Mouse (Mus musculus) liver, embryonic 11.5 days (tissue): ENCODE measurements at regions not wholly inside any gene's neighbourhood (a gene's known extent, or its start where the extent isn't known, plus 50 kb on each side); places are given as distances from the start of the nearest gene placed in this dataset.

ENCODE experiments used
- ATAC-seq: fragments of 200-750 bp; cut with Nextera tagmentation; replicated peaks from 2 replicates; pipeline ENCODE4 v1.8.0; 2017; ENCODE audit warnings: moderate number of reproducible peaks, mild to moderate bottlenecking, moderate TSS enrichment, moderate library complexity; ENCODE audit not compliant: low FRiP score
- DNase-seq: peaks from one replicate; pipeline ENCODE4 v3.0.0-alpha.2; 2017; ENCODE audit warnings: low spot score
- H3K27ac ChIP-seq: fragments of 300-500 bp; sonication (generic); 2 replicates; pipeline ENCODE4 v1.5.1; 2014; ENCODE audit warnings: mild to moderate bottlenecking, low read depth, low read length, control low read depth
- H3K27me3 ChIP-seq: fragments of 300-500 bp; sonication (generic); replicated peaks from 2 replicates; pipeline ENCODE4 v1.6.1; 2014; ENCODE audit warnings: low read length, mixed read lengths; ENCODE audit not compliant: control insufficient read depth, insufficient read depth
- H3K36me3 ChIP-seq: fragments of 300-500 bp; sonication (generic); 2 replicates; pipeline ENCODE4 v1.6.1; 2014; ENCODE audit warnings: mild to moderate bottlenecking, low read length, moderate library complexity, mixed read lengths; ENCODE audit not compliant: control insufficient read depth, insufficient read depth
- H3K4me1 ChIP-seq: fragments of 300-500 bp; sonication (generic); replicated peaks from 2 replicates; pipeline ENCODE4 v1.6.1; 2014; ENCODE audit warnings: low read length, mixed read lengths; ENCODE audit not compliant: control insufficient read depth, insufficient read depth
- H3K4me2 ChIP-seq: fragments of 300-500 bp; sonication (generic); 2 replicates; pipeline ENCODE4 v1.6.1; 2014; ENCODE audit warnings: mild to moderate bottlenecking, control low read depth, moderate library complexity
- H3K4me3 ChIP-seq: fragments of 300-500 bp; sonication (generic); 2 replicates; pipeline ENCODE4 v1.5.1; 2014; ENCODE audit warnings: low read depth, low read length, control low read depth
- H3K9ac ChIP-seq: fragments of 300-500 bp; sonication (generic); 2 replicates; pipeline ENCODE4 v1.6.1; 2014; ENCODE audit warnings: low read depth, low read length, control low read depth
- H3K9me3 ChIP-seq: fragments of 300-500 bp; sonication (generic); 2 replicates; pipeline ENCODE4 v1.6.1; 2016; ENCODE audit warnings: low read length, inconsistent platforms, mixed read lengths; ENCODE audit not compliant: control insufficient read depth
- WGBS: fragments of 180-500 bp; shearing (Covaris S2); extraction: QIAGEN DNeasy Blood & Tissue Kit; methylation state at CpG from one replicate; pipeline ENCODE4 v1.1.7; 2014; 5-methylcytosine and 5-hydroxymethylcytosine counted together

GRCm38 (mm10) chr14:104867540-104867939, 309.6 kb downstream of the Rbm26 start:
- Histone ChIP-seq H3K9ac (no peak overlapping the region), H3K4me3 (no peak overlapping the region), H3K4me1 (no peaks in the 10 kb centered on the region), H3K4me2 (no peak overlapping the region), H3K36me3 (no peaks in the 10 kb centered on the region), H3K27me3 (no peaks in the 10 kb centered on the region), H3K9me3 (no peaks in the 10 kb centered on the region), H3K27ac (no peak overlapping the region)
- ATAC-seq (no peak), DNase-seq (no peak)
- 71% methylated on average over 6 of the region's 6 CpGs for WGBS

DNA sequence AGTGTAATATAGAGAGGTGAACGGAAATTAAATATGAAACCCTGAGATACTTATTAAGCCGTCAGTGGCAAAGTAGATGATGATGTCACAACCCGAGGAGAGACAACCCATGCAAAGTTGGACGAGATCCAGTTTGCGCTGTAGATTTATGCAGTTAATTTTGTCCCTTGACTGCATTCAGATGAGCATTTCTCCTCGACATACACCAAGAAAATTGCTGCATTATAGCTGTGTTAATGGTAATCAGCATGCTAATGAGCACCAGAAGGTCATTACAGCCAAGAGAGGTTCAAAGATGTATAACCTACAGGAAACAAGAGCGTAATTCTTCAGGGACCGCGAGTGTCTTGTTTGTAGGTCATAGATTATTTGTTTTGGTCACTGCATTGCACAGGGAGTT, 313.2 kb downstream of the Rbm26 start:
- H3K36me3 ChIP-seq: no peaks in the 10 kb centered on the region
- H3K4me3 ChIP-seq: no peak overlapping the region
- no peak overlapping the region for H3K4me2 ChIP-seq
- H3K9me3 ChIP-seq: no peaks in the 10 kb centered on the region
- no peak overlapping the region for H3K9ac ChIP-seq
- no peaks in the 10 kb centered on the region for H3K27me3 ChIP-seq
- no peak overlapping the region for H3K27ac ChIP-seq
- 83% methylated on average over 9 of the region's 9 CpGs for WGBS
- ATAC-seq (no peak), DNase-seq (no peak)
- H3K4me1 ChIP-seq: no peaks in the 10 kb centered on the region

GRCm38 (mm10) chr14:104855913-104856312, 321.2 kb downstream of the Rbm26 start:
- no peak for DNase-seq
- no peaks in the 10 kb centered on the region for H3K27me3 ChIP-seq
- no peak overlapping the region for H3K4me3 ChIP-seq
- H3K4me2 ChIP-seq: no peak overlapping the region
- H3K27ac ChIP-seq: no peak overlapping the region
- H3K4me1 ChIP-seq: no peaks in the 10 kb centered on the region
- no peaks in the 10 kb centered on the region for H3K9me3 ChIP-seq
- WGBS: 51% methylated on average over 1 of the region's 1 CpGs
- no peaks in the 10 kb centered on the region for H3K36me3 ChIP-seq
- ATAC-seq: no peak
- H3K9ac ChIP-seq: no peak overlapping the region

GRCm38 (mm10) chr14:104849274-104849673, 326.8 kb upstream of the Rnf219 start:
- H3K36me3 ChIP-seq: no peaks in the 10 kb centered on the region
- no peak for DNase-seq
- 84% methylated on average over 4 of the region's 4 CpGs for WGBS
- H3K9me3 ChIP-seq: no peaks in the 10 kb centered on the region
- H3K9ac ChIP-seq: no peak overlapping the region
- no peak overlapping the region for H3K4me2 ChIP-seq
- H3K4me1 ChIP-seq: no peaks in the 10 kb centered on the region
- H3K4me3 ChIP-seq: no peak overlapping the region
- H3K27ac ChIP-seq: no peak overlapping the region
- no peak for ATAC-seq
- no peaks in the 10 kb centered on the region for H3K27me3 ChIP-seq

- Histone ChIP-seq H3K4me1 (no peaks in the 10 kb centered on the region), H3K9ac (no peak overlapping the region), H3K36me3 (no peaks in the 10 kb centered on the region), H3K27me3 (no peaks in the 10 kb centered on the region), H3K27ac (no peak overlapping the region), H3K4me2 (no peak overlapping the region), H3K9me3 (no peaks in the 10 kb centered on the region), H3K4me3 (no peak overlapping the region)
- DNase-seq (no peak), ATAC-seq (no peak)
- 86% methylated on average over 4 of the region's 4 CpGs for WGBS
Measured at GRCm38 (mm10) chr14:104827404-104827803, 305.0 kb upstream of the Rnf219 start.

DNA sequence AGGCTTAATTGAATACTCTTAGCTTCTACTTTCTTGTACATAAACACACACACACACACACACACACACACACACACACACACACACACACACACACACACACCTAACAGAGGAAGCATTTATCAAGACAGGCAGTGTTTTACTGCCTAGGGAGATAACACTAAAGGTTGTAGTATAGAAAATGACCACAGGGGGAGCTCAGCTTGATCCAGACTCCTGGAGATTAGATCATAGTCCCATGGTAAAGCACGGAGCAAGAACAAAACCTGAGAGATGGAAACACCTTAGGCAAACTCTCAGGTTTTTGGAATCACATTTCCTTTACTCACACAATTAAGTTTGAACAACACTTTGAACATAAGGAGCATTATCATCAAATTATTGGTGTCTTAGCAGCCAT, 302.5 kb upstream of the Rnf219 start:
- H3K9ac ChIP-seq: no peak overlapping the region

DNA sequence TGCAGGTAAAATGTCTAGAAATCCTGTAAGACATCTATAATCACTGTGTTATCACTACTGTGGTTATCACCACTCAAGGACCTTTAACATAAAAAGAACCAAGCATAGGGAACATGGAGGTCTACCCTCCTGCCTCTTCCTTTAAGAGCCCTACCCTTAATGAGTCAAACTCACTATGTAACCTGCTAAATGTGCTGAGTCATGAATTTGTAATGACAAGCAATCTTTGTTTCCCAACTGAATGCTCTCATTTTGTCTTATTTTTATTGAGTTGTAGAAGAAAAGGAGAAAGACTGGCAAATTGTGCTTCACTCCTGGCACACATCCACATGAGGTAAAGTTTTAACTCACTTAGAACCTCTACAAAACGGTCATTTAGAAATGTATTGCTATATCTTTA, 301.8 kb upstream of the Rnf219 start:
- H3K4me2 ChIP-seq: no peak overlapping the region
- no peaks in the 10 kb centered on the region for H3K9me3 ChIP-seq
- DNase-seq: no peak
- no peak for ATAC-seq
- H3K9ac ChIP-seq: no peak overlapping the region
- H3K36me3 ChIP-seq: no peaks in the 10 kb centered on the region
- H3K4me1 ChIP-seq: no peaks in the 10 kb centered on the region
- no peak overlapping the region for H3K4me3 ChIP-seq
- no peak overlapping the region for H3K27ac ChIP-seq
- H3K27me3 ChIP-seq: no peaks in the 10 kb centered on the region
- WGBS: 72% methylated on average over 1 of the region's 1 CpGs

More for the DNA sequence above, 302.5 kb upstream of the Rnf219 start:
- Histone ChIP-seq H3K27me3 (no peaks in the 10 kb centered on the region), H3K9me3 (no peaks in the 10 kb centered on the region), H3K36me3 (no peaks in the 10 kb centered on the region), H3K27ac (no peak overlapping the region), H3K4me3 (no peak overlapping the region), H3K4me2 (no peak overlapping the region), H3K4me1 (no peaks in the 10 kb centered on the region)
- no peak for ATAC-seq
- no peak for DNase-seq
- WGBS: 56% methylated on average over 1 of the region's 1 CpGs

- H3K36me3 ChIP-seq: no peaks in the 10 kb centered on the region
- no peak for DNase-seq
Measured at GRCm38 (mm10) chr14:104821903-104822573, 299.6 kb upstream of the Rnf219 start.

GRCm38 (mm10) chr14:104819106-104819505, 296.7 kb upstream of the Rnf219 start:
- H3K4me3 ChIP-seq: no peak overlapping the region
- H3K9ac ChIP-seq: no peak overlapping the region

More at GRCm38 (mm10) chr14:104821903-104822573, 299.6 kb upstream of the Rnf219 start:
- no peak overlapping the region for H3K27ac ChIP-seq
- no peaks in the 10 kb centered on the region for H3K4me1 ChIP-seq
- 85% methylated on average over 11 of the region's 11 CpGs for WGBS
- no peak for ATAC-seq
- no peaks in the 10 kb centered on the region for H3K27me3 ChIP-seq
- no peak overlapping the region for H3K4me2 ChIP-seq
- no peaks in the 10 kb centered on the region for H3K9me3 ChIP-seq
- no peak overlapping the region for H3K9ac ChIP-seq
- no peak overlapping the region for H3K4me3 ChIP-seq

More at GRCm38 (mm10) chr14:104819106-104819505, 296.7 kb upstream of the Rnf219 start:
- Histone ChIP-seq H3K27me3 (no peaks in the 10 kb centered on the region), H3K4me2 (no peak overlapping the region), H3K4me1 (no peaks in the 10 kb centered on the region), H3K9me3 (no peaks in the 10 kb centered on the region), H3K36me3 (no peaks in the 10 kb centered on the region), H3K27ac (no peak overlapping the region)
- no peak for ATAC-seq
- DNase-seq: no peak
- 86% methylated on average over 4 of the region's 4 CpGs for WGBS
